Mouse (Mus musculus) kidney, postnatal 14 days (tissue): ENCODE results near the gene Cic.

Experiments
- DNase-seq: peaks from one replicate; pipeline ENCODE4 v3.0.0; 2022; ENCODE audit warnings: mixed read lengths

Cic gene

GRCm38 (mm10) chr7:25284766-25285165, 17.3 kb downstream of the Cic start:
- no peak for DNase-seq

GRCm38 (mm10) chr7:25285511-25286238, 18.2 kb downstream of the Cic start:
- no peak for DNase-seq

GRCm38 (mm10) chr7:25286989-25287388, 19.5 kb downstream of the Cic start:
- DNase-seq, result no peak

GRCm38 (mm10) chr7:25288011-25288410, 20.5 kb downstream of the Cic start:
- no peak for DNase-seq

- no peak for DNase-seq
Observed at GRCm38 (mm10) chr7:25288721-25289120, 21.2 kb downstream of the Cic start.

- no peak for DNase-seq
Observed at GRCm38 (mm10) chr7:25289925-25290324, 22.4 kb downstream of the Cic start.

GRCm38 (mm10) chr7:25290463-25290862, 23.0 kb downstream of the Cic start:
- no peak for DNase-seq

GRCm38 (mm10) chr7:25290911-25291310, 23.4 kb downstream of the Cic start:
- DNase-seq, result peak; percentile 78

- DNase-seq, result peak; percentile 52
Observed at GRCm38 (mm10) chr7:25292107-25292506, 24.6 kb downstream of the Cic start.

- DNase-seq, result no peak
Observed at GRCm38 (mm10) chr7:25293191-25293739, 25.8 kb downstream of the Cic start.

- no peak for DNase-seq
Observed at GRCm38 (mm10) chr7:25294495-25294894, 27.0 kb downstream of the Cic start.

- DNase-seq, result no peak
Observed at GRCm38 (mm10) chr7:25294960-25295722, 27.6 kb downstream of the Cic start.

- no peak for DNase-seq
Observed at GRCm38 (mm10) chr7:25296945-25297453, 29.5 kb downstream of the Cic start.

GRCm38 (mm10) chr7:25297454-25298325, 30.2 kb downstream of the Cic start, which contains the start of gene Pafah1b3:
TSS of gene Pafah1b3 (minus strand) at chr7:25297986.
- DNase-seq, result peak; percentile 89

GRCm38 (mm10) chr7:25301063-25301462, 33.6 kb downstream of the Cic start, which contains the start of gene Prr19:
TSS of gene Prr19 (plus strand) at chr7:25301411.
- DNase-seq, result no peak

- DNase-seq, result no peak
Observed at GRCm38 (mm10) chr7:25303003-25303684, 35.6 kb downstream of the Cic start.

GRCm38 (mm10) chr7:25303685-25304006, 36.1 kb downstream of the Cic start:
- no peak for DNase-seq

GRCm38 (mm10) chr7:25305481-25305880, 38.0 kb downstream of the Cic start:
- DNase-seq, result no peak

- peak; percentile 62 for DNase-seq
Observed at GRCm38 (mm10) chr7:25305956-25306613, 38.6 kb downstream of the Cic start, which contains the start of gene Tmem145. TSS of gene Tmem145 (plus strand) at chr7:25306106.

- no peak for DNase-seq
Observed at GRCm38 (mm10) chr7:25306614-25306996, 39.1 kb downstream of the Cic start.

GRCm38 (mm10) chr7:25308702-25309318, 41.3 kb downstream of the Cic start:
- DNase-seq, result no peak
